Mouse (Mus musculus) myocyte (in vitro differentiated cells): ENCODE data around the gene Tll2.

Experiments used
- E2F4 ChIP-seq: IDR thresholded peaks from one replicate; pipeline ENCODE4 v1.6.1; 2011; ENCODE audit warnings: mild to moderate bottlenecking, control low read depth, moderate library complexity; ENCODE audit not compliant: insufficient read depth
- POLR2A ChIP-seq: IDR thresholded peaks from one replicate; pipeline ENCODE4 v1.6.1; 2011; ENCODE audit warnings: low read depth, mild to moderate bottlenecking, control low read depth, moderate library complexity; ENCODE audit not compliant: insufficient read length
- TCF12 ChIP-seq: IDR thresholded peaks from one replicate; pipeline ENCODE4 v1.6.1; 2011; ENCODE audit warnings: mild to moderate bottlenecking, control low read depth; ENCODE audit not compliant: poor library complexity, insufficient read depth, severe bottlenecking
- USF1 ChIP-seq: IDR thresholded peaks from one replicate; pipeline ENCODE4 v1.6.1; 2011; ENCODE audit warnings: low read depth, mild to moderate bottlenecking, control low read depth, moderate library complexity

- TF ChIP-seq E2F4, result no peak
- TF ChIP-seq POLR2A, result no peak
- TF ChIP-seq USF1, result no peak
- TF ChIP-seq TCF12, result no peak
Observed at GRCm38 (mm10) chr19:41108666-41109065, 98.0 kb downstream of the Tll2 start.
